Mouse (Mus musculus): ENCODE measurements around the gene Slc35b2.

The Slc35b2 gene

DNA sequence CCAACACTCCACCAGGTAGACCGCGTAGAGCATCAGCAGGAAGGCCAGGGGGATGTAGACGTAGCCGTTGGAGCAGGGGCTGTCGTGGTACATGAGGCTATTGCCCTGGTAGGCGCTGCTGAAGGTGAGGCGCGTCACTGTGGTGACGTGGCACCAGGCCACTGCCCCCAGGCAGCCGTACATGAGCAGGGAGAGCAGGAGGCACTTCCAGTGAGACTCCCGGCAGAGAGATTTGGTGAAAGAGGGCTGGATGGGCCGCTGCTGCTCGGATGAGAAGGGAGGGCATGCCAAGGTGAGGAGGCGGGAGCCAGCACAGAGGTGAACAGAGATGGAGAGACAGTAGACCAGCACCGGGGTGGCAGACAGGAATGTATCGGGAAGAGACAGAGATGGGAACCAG lies 16.7 kb upstream of the Slc35b2 start:
- DNase-seq = no peak

GRCm38 (mm10) chr17:45547461-45548190 lies 16.0 kb upstream of the Slc35b2 start:
- DNase-seq = no peak

GRCm38 (mm10) chr17:45548541-45549512 lies 14.8 kb upstream of the Slc35b2 start:
- no peak for DNase-seq

GRCm38 (mm10) chr17:45549617-45550181 lies 14.0 kb upstream of the Slc35b2 start, which contains the start of gene Tmem151b:
Gene Tmem151b, minus strand, starts transcription at chr17:45549677.
- peak in 1 of 2 experiments; percentile 28 for DNase-seq

DNA sequence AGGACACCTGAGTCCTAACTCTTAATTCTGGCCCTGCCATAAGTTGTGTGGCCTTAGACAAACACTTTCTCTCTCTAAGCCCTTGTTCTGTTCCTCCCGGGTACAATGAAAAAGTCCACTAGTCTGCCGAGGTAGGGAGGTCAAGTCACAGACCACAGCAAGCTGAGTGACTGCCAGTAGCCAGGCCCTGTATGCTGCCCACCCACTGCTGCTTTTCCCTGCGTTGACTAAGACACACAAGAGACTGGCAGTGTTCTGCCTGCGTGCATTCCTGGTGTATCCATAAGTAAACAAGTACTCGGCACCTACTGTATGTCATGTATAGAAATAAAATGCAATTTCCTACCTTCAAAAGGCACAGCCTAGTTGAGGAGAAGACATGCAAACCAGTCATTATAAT lies 13.4 kb upstream of the Slc35b2 start:
- no peak for DNase-seq

DNA sequence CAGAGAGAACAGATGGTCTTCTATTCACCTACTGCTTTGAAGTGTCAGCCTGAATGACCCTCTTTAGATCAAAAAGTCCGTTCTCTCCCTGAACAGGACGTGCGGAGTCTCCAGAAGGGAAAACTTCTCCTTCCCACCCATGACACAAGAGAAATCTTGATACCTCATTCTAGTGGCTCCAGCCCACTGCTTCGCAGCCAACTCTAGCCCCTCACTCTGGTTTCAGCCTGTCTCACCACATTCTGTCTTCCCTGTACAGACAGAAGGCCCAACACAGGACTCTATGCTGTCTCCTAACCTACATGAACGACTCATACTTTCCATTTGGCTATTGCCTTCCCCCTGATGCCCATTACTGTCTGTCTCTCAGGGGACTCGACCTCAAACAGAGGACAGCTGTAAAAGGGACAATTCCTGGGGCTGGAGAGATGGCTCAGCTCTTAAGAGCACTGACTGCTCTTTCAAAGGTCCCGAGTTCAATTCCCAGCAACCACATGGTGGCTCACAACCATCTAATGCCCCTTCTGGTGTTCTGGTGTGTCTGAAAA lies 12.4 kb upstream of the Slc35b2 start:
- DNase-seq = no peak

DNA sequence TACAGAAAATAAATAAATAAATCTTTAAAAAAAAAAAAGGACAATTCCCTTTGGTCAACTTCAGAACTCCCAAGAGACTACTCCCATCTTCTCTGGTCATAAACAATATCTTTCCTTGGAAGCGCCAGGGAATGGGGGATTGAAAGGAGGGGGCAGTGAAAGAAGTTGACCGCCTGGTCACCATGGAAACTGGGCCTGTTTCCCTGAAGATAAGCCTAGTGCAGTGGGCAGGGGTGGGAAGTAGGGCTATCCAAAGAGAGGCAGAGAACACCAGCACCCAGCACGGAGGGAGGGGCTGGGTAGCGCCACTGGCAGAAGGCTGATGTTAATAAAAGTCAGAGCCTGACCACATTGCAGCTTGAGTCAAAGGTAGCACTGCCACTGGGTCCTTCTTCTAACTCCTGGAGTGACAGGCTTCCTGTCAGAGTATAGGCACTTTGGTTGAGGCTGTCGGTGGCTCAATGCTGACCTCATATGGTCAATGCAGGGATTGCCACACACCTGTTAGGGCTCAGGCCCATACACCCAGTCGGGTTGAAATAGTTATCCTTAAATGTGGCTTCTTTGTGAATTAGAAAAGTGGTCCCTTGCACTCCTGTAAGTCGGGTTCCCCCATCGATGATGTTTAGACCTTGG lies 11.7 kb upstream of the Slc35b2 start:
- DNase-seq = peak; percentile 71 to 85

GRCm38 (mm10) chr17:45553065-45553464 lies 10.6 kb upstream of the Slc35b2 start:
- no peak for DNase-seq

GRCm38 (mm10) chr17:45554420-45554819 lies 9.3 kb upstream of the Slc35b2 start:
- DNase-seq = no peak

DNA sequence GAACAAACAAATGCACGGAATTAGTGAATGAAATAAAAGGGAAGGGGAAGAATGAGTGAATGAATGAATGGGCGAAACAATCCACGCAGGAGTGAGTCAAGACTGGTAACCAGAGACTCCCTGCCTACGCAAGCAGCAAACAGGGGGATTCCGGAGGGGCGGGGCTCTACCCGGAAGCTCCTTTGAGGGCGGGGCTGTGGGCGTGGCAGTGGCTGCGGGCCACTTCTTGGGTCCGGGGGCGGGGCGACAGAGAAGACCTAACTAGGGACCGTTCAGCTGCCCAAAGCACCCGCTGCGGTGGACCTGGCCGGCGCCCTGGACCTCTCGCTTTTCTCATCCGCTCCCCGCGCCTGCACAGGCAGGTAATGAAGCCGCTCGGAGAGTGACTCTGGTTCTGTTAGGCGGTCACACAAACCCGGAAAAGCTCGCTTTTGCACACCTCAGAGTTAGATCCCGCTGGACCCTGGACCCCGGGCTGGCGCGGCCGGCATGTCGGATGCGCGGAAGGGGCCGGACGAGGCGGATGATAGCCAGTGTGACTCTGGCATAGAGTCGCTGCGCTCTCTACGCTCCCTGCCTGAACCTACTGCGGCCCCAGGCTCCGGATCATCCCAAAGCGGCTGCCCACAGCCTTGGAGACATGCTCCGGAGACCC lies 8.1 kb upstream of the Slc35b2 start, which contains the start of gene Nfkbie:
TSS of gene Nfkbie (plus strand) at position 252 of the 655 bp plus-strand sequence.
- DNase-seq = peak; percentile 97 to 99

DNA sequence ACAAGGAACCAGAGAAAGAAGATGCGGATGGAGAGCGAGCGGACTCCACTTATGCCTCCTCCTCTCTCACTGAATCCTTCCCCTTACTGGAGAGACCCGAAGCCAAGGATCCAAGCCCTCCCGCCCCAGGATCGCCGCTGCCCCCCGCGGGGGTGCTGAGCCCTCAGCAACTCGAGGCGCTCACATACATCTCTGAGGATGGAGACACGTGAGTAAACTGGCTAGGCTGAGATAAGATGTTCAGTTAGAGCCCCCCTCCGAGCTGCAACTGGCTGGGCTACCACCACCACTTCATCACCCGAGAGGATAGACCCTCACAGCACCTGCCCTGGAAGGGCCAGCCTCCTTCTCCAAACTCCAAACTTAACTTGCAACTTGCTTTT lies 7.6 kb upstream of the Slc35b2 start:
- no peak for DNase-seq

DNA sequence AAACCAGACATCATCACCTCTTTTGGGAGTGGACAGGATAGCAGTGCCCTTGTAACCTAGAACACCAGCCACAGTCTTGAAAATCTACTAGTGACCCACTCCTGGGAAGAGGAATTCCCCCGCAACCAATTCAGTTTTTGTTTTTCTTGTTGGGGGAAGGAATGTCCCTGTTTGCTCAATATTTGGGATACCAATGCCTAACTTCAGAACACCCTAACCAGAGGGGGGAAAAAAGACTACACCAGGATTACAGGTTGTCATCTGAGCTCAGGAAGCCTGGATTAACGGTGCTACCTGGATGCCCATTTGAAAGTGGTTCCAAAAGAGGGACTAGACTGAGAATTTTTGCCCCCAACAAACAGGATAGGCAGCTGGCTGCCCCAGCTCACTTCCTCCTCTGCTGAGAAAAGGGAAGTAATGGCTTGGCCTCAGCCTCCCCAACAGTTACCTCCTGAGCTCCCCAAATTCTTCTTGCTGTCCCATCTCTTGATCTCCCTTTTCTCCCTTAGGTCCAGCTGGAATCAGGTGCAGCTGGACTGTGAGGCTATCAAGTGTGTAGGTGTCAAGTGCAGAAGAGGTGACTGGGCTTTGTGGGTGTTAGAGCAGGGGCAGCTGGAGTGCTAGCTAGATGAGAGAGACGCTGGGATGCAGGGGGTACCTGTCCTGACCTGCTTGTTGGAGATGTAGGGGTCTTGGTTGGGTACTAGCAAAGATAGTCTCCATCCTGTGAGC lies 7.0 kb upstream of the Slc35b2 start:
- no peak for DNase-seq

- no peak for DNase-seq
Observed at GRCm38 (mm10) chr17:45557246-45557824, 6.3 kb upstream of the Slc35b2 start.

GRCm38 (mm10) chr17:45557998-45558862 lies 5.4 kb upstream of the Slc35b2 start:
- no peak for DNase-seq

DNA sequence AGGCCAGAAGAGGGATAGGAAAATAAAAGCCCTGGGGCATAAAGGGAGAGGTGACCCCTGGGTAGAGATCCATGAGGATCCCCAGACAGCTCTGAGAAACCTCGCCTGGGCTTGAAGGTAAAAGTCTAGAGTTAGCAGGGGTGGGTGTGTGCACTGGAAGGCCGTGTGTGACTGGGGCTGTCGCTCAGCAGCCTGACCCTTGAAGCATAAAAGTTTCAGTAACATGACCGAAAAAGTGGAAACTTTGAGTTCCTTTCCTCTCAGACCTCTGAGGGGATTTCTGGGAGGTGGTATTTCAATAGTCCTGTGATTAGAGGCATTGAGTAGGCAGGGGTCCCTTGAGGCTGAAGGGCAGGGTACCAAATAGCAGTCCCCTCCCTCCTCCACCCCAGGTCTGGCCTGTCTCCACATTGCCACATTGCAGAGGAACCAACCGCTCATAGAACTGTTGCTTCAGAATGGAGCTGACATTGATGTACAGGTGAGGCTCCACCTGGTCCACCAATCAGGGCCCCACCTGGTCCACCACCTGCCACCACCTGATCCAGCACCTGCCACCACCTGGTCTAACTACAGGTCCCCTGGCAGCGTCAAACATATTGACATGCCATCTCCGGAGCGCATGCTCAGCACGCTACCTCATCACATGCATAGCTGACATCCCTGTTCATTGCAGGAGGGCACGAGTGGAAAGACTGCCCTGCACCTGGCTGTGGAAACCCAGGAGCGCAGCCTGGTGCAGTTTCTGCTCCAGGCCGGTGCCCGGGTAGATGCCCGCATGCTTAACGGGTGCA lies 3.7 kb upstream of the Slc35b2 start:
- DNase-seq = no peak

- DNase-seq = no peak
Observed at GRCm38 (mm10) chr17:45563216-45563615, 458 bp upstream of the Slc35b2 start.

DNA sequence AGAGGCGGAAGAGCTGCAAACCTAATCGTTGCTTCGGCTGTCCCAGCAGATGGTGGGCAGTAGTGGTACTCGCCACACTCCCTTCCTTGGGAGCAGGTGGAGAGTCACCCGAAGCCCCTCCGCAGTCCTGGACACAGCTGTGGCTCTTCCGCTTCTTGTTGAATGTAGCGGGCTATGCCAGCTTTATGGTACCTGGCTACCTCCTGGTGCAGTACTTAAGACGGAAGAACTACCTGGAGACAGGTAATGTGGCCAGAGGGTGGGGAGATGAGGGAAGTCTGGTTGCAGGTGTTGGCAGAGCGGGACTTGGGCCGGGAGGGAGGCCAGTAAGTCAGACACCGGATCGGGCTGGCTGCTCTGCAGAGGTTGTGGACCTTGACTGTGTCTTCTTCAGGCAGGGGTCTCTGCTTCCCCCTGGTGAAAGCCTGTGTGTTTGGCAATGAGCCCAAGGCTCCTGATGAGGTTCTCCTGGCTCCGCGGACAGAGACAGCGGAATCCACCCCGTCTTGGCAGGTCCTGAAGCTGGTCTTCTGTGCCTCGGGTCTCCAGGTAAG lies 934 bp downstream of the Slc35b2 start:
- DNase-seq = peak in 1 of 2 experiments; percentile 60

- no peak for DNase-seq
Observed at GRCm38 (mm10) chr17:45565103-45565502, 1.4 kb downstream of the Slc35b2 start.

DNA sequence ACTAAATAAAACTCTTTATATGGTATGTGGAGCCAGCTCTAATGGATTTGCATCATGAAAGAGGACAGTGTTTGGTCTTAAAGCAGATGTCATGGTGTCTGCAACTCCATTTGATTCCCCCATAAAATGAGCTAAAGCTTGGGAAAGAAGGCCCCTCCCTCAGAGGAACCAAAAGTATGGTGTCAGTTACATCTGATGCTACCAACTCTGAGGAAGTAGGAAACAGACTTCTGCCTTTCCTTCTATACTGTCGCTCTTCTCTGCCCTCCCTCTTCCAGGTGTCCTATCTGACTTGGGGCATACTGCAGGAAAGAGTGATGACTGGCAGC lies 2.3 kb downstream of the Slc35b2 start:
- DNase-seq = no peak
